Mouse (Mus musculus): Measurements from ENCODE around the gene Eefsec.

The Eefsec gene

DNA sequence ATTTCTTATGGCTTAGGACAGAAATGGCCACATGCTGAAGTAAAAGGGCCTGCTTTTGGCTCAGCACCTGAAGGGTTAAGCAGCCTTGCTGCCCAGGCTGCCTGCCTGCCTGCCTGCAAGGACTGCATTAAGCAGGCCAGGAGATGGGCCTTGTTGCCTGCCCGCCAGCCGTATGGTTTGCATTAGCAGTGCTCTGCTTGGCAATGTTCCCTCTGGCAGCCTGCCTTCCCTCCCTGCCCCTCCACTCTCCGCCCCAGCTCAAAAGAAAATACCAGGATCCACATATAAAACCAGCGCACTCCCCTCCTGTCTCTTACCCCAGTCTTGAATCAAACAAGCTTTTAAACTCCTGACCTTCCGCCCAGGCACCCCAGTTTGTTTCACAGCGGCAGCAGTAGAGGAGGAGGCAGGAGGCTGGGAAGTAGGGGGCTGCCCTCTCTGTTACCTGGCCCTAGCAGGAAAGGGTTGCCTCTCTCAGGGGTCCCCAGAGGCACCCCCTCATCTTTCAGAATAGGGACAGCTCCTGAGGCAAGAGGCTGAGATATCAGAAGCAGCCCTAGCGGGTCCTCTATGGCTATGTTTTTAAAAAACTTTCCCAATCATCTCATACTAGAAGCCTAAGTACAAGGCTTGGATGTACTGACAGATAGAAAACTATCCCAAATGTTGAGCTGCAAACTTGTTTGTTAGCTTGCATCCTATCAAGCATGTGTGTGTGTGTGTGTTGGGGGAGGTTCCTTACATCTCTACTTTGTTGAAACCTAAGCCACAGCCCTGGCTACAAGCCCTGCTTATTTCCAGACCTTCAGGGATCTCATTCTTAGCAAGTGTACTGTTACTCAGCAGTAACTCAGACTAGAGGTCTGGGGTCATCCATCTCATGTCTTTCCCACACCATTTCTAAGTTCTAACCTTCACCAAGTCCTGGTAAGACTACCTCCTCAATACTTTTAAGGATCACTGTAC is 102.6 kb downstream of the Eefsec start:
- DNase-seq (ENCODE audit: low read depth, low spot score), result no peak

DNA sequence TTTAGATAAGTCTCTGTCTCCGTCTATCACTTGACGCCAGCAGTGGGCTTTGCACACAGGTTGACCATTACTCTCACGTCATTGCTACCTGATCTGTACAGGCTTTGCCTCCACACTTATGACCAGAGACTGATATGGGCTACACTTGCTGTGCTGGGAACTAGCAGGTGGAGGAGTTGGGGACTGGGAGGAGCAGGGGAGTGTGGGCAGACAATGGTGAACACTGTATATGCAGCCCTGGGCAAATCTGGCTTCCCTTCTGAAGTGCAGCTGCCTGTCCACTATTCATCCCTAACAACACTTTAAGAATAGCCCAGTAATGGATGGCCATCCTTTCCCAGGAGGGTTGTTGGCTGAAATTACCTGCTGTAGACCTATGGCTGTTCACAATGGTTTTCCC is 103.4 kb downstream of the Eefsec start:
- no peak for DNase-seq (ENCODE audit: low read depth, low spot score)

DNA sequence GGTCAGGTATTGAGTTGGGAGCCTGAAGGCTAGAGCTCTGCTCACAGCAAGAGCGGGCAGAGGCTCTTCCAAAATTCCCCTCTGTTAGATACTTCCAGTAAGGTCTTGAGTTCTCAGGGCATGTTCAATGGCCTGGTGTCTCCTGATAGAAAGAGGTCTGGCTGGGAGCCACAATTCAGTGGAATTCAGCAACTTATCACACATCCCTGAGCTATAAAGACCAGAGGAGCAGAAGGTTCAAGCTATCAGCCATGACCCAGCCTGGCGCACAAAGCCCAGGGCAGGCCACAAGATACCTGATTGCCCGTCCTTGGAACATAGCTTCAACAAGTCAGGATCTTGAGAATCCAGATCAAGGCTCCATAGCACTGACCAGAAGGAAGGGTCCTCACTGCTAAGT is 105.2 kb downstream of the Eefsec start:
- DNase-seq (ENCODE audit: low read depth, low spot score), result no peak

DNA sequence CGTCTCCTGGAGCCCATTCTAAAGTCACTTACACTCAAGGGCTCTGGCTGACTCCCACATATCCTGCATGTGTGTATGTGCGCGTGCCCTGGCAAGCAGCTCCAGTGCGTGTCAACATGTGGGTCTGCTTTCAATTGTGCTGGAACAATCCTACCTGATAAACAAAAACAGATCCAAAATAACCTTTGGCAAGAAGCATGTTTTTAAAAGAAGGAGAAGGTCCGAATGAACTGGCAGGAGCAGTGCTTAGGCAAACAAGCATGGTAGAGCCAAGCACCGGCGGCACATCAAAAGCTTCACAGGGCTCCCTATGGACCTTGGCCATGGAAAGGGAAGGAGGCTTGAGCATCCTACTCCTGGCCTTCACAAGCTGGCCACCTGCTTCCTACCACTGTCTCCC is 105.6 kb downstream of the Eefsec start:
- no peak for DNase-seq (ENCODE audit: low read depth, low spot score)

DNA sequence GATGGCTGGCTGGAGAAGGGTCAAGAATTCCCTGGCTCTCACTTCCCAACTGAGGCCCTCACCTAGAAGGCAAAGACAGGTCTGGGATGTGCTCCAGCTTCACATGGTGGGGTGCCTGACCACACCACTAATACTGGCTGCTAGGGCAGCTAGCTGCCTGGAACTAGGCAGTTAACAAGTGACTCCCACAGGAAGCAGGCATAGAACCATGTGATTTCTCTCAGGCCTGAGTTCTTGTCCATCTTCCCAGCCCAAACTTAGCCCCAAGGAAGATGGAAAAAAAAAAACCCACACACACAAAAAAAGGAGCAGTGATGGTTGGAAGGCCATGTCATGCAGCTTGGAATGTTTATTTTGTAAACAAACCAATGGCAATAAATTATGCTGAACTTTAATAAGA is 117.0 kb downstream of the Eefsec start:
- no peak for DNase-seq (ENCODE audit: low read depth, low spot score)

DNA sequence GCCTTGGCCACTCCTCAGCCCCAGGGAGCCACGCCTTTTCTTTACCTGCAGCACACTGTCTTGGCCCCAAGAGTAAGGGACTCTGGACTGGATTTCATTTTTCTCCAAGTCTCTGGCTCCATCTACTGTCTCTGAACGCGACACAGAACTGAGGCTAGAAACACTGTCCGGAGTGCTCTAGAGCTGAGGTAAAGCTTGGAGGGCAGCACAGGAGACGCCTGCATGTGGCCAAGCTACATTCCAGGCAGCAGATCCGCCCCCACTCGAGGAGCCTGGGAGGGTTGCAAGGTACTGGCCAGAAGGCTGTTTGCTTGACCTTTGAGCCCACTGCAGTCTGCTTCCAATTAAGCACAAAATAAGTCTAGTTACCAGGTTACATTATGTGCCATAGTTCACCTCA is 124.5 kb downstream of the Eefsec start:
- DNase-seq (ENCODE audit: low read depth, low spot score), result no peak

DNA sequence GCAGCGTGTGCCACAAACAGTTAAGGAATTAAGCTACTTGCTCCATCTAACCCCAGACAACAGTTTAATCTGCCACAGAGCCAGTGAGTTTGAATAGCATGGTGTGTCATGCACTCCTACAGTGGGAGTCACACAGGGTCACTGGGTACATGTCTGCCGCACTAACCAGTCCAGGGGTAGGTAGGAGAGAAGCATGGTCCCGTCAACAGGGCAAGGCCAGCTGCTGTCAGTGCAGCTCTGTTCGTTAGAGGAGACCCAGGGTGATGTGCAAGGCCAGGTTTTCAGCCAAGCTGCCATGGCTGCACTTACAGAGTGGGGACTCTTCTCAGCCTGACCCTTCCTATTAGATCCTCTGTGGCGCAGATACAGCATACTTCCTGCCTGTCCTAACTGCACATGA is 125.1 kb downstream of the Eefsec start:
- no peak for DNase-seq (ENCODE audit: low read depth, low spot score)

DNA sequence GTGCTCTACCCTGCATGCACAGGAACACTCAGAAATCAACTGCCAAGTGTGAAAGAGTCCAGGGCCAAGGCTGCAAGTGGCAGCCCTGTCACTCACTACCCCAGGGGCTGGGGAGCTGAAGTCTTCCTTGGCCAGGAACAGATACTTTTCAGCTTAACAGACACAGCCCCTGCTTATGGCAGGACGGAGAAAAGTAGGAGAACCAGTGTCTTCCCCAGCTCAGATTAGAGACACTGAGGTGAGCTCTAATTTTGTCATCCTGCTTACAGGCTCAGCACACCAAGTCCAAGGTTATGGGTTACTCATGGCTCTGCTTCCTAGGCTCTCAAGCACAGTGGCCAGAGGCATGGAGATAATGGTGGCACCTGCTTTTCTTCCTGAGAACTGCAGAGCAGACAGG is 126.6 kb downstream of the Eefsec start:
- DNase-seq (ENCODE audit: low read depth, low spot score), result no peak

DNA sequence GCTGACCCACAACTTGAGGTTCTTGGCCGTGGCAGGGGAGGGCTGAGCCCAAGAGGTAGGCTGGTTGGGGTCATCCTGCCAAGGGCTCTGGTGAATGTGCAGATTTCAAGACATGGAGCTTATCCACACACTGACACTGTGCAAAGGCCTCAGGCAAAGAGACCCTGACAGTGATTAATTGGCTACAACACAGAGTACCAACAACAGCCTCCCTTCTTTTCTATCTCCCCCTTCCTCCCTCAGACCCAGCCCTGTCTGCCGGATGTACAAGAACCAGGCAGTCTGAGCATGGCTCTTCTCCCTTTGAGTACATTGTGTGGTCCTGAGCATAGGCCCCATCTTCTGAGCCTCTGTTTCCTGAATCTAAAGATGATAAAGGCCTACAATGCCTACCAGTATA is 131.0 kb downstream of the Eefsec start:
- no peak for DNase-seq (ENCODE audit: low read depth, low spot score)

DNA sequence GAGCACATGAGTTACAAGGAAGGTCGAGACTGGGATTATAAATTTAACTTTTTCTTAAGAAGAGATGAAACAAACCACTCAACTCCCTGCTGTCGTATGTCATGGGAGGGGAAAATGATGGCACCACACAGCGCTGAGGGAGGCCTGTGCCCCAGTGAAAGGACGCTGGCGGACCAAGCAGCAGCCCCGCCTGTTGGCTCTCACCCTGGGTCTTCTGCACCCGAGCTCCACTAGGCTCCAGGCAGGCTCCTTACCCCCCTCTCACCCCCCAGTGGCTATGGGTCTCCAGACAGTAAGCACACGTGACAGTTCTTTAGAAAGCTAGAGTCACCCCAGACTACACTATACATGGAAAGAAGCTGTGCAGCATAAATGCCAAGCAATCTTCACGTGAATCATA is 132.4 kb downstream of the Eefsec start:
- DNase-seq (ENCODE audit: low read depth, low spot score), result no peak

DNA sequence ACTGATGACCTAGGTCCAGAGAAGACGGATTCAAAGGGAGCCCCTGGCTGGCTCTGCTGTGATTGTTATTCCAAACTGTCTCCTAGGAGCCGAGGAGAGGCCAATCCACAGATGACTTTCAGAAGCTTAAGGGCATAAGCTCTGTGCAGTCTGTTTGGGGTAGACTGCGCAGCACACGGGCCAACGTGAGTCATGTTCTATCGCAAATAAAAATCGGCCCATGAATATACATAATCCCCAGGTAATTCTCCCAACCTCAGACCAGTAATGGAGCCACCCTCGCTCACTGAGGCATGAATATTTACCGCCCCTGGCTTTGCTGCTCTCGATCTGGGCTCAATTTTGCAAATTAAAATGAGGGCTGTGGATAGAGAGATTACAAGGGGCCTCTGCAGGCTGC is 134.7 kb downstream of the Eefsec start:
- DNase-seq (ENCODE audit: low read depth, low spot score), result no peak

DNA sequence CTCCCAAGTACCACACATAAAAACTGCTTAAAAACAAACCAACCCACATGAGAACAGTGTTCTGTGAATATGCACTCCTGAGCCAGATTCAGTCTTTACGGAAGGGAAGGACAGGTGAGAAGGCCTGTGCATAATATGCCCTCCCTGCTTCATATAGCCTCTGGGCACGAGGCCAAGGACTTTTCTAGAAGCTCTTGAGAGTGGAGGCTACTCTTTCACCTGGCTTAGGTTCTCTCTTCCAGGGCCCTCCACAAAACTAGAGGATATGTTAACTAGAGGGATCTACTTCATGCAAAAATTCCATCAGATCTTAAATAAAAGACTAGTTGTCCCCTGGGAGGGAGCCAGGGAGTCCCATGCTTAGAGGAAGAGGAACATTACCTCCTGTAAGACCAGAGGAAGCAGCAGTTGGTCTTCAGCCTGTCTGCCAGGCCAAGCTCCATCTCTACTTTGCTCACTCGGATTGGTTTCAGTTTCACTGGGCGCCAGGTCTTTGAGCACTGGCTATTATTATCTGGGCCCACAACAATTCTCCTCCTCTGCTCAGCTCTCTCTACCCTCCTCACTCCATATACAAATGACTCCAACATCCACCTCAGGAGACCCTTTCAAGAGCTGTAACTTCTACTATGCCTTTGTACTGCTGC is 140.1 kb downstream of the Eefsec start:
- DNase-seq (ENCODE audit: low read depth, low spot score), result no peak

DNA sequence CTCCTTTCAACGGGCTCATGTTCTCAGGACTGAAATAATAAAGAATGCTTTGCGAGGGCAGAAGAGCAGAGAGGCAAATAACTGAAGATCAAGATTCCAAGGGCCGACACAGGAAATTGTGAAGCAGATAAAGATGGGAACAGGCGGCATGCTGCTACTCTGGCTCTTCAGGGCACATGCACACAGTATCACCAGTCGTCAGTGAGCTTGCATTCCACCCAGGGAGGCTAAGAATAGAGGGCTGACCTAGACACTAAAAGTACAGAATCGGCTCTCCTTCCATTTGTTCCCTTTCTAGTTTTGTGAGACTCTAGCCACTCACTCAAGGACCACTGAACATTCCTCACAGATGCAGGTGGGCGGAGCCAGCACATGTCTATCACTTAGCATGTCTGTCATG is 145.1 kb downstream of the Eefsec start:
- no peak for DNase-seq (ENCODE audit: low read depth, low spot score)

DNA sequence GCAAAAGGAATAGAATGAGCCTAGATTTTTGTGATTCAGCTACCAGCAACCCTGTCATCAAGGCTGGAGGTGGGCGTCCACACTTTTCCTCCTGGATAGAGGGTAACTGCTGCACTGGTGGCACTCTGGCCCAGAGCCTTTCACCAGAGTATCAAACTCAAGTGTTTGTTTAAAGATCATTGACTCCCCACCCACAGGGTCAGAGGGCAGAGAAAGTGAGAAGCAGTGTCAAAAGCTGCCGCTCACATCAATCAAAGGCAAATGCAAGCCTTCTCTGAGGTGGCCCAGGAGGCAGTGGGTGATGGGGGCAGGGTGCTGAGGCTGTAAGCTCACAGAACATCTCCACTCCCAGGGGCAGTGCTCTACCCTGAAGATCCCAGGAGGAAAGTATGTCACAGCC is 146.8 kb downstream of the Eefsec start:
- DNase-seq (ENCODE audit: low read depth, low spot score), result no peak

DNA sequence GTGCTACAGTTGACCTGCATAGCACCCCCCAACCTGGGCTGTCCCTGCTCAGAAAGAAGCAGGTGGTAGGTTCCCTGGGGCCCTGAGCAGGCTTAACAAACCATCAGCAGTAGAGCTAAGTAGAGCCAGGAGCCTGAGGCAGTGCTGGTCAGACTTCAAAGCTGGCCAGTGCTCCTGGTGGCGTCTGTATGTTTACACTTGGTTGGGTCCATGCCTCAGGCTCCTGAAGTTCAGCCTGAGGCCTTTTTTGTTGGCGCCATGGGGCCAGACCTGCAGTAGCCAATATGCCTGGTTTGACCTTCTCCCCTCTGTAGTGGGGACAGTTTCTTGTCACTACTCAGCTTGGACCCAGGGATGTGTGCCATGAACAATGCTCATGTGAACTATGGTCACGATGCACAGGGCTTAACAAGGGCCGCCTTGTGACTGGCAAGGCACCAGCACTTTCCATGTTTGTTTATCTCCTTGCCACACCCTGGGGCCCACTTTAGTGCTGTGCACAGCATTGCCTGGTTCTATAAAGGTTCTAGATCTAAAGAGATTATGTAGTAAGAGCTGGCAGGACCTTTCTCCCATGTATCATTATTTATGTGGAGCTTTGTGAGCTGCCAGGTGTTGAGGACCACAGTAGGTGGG is 153.9 kb downstream of the Eefsec start:
- DNase-seq (ENCODE audit: low read depth, low spot score), result no peak

DNA sequence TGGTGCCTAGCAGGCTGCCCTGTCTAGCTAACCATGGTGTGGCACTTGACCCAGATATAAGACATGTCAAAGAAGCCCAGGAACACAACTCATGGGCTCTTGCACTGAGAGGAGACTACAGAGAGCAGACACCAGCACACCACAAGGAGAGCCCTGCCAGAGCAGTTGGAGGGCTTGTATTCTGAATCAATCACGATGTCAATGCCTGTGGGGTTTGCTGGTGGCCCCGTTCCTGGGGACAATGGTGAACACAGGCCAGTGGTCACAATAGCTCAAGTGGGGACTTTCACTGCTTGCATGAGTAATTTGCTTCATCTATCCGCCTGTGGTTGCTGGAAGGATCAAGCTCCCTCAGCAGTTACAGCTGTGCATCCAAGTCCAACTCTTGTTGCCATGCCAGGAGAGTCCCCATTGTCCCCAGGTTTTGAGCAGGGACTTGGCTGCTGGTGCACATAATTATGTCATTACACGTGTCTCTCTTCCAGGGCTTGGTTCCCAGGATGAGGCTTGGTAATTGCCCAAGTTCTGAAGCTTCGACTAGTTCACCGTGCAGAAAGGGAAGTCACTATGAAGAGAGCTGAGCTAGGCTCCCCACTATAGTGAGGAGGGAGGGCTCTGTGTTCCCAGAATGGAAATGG is 156.1 kb downstream of the Eefsec start:
- DNase-seq (ENCODE audit: low read depth, low spot score), result no peak

DNA sequence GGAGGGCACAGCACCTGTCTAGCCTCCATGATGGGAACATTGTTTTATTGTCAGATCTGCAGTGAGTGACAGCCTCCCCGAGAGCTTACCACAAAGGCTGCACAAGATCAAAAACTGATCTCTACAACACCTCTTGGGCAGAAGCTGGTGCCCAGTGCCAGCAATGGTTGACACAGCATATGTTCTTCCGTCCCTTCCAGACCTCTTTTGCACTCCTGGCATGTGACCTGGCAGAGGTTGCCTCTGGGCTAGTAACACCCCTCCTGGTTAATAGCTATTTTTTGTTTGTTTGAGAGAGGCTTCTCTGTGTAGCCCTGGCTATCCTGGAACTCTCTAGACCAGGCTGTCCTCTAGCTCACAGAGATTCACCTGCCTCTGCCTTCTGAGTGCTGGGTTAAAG is 168.2 kb downstream of the Eefsec start:
- DNase-seq (ENCODE audit: low read depth, low spot score), result no peak

DNA sequence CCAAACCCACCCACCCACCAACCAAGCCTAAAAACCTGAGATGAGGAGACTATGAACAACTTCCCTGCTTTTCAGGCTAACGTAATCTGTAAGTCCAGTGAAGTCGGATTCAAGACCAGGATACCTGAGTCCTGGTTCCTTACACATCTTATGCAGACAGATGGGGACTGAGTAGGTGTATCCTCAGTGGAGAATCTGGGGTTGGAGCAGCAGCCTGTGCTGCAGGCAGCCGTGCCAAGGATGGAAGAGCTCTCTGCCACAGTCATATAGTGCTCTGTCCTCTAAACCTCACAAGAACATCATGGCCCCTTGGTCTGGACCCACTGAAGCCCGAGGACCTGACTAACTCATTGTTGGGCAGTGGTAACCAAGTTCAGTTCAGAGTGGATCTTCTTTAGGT is 169.1 kb downstream of the Eefsec start:
- no peak for DNase-seq (ENCODE audit: low read depth, low spot score)

DNA sequence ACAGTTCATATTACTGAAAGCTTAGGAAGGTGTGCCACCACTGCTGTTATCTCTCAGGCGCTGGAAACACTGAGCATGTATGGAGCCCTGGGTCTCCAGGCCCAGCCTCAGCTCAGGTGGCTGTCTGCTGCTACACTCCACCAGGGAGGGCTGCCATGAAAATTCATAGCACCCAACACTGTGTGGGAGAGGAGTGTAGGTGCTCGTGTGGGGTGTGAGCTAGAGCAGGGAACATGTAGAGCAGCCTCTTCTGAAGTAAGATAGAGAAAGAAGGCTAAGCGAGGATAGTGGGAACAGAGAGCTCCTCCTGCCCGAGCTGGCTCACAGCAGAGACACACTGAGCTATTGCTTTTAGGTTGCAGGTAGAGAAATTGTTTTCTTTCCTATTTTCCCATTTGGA is 170.1 kb downstream of the Eefsec start:
- no peak for DNase-seq (ENCODE audit: low read depth, low spot score)

DNA sequence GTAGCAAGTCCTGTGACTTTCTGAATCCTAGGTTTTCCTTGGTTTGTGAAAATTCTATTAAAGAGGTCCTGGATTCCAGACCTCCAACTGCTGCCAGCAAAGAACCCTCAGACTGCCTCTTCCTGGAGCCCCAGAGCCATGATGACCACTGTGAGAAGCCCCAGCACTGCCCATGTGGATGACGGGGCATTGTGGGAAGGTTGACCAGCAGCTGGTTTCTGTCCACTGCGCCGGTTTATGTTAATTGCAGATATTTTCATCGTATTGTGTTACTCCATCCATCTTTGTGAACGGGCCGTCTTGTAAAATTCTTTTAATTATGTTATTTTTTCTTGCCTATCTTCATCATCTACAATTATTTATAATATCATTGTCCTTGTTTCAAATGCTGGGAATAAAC is 171.7 kb downstream of the Eefsec start:
- DNase-seq (ENCODE audit: low read depth, low spot score), result no peak

DNA sequence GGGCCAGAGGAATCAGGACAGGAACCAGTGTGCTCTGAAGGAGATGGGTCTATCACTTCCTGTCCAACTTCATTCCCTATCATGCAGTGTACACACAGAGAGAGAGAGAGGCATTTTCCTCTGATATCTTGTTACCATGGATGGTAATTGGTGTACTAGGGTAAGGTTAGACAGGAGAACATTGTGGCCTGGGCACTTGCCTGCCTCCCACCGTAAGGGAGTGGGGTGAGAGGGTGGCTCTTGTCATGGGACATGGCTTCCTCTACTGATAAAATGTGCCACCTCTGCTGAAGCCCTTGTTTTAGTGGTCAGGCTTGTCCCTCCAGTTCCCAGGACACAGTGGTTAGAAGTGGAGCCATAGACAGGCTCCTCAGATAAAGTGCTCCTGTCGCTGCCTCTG is 178.4 kb downstream of the Eefsec start:
- no peak for DNase-seq (ENCODE audit: low read depth, low spot score)

DNA sequence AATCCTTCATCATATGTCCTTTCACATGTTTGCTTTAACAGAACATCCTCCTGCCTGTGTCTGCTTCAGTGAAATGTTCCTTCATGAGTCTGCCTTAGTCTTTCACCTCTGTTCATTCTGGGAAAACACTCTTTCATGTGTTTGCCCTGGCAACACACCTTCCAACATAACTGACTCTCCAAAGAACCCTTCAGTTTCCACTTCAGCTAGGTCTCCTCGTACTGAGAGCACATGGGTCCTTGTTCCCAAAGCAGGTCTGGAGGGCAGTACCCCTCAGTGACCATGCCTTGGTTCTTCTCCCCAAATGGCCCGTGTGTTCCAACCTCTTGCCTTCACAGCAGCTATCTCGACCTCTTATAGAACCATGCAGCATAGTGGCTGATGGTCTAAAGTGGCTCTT is 179.3 kb downstream of the Eefsec start:
- no peak for DNase-seq (ENCODE audit: low read depth, low spot score)

All from c-Kit-negative CD71-positive TER-119-positive erythroid progenitor cells, embryonic 14.5 days (primary cell).